Comparison of ENCODE assay signal across 18 mouse cellular contexts in the genomic region with DNA sequence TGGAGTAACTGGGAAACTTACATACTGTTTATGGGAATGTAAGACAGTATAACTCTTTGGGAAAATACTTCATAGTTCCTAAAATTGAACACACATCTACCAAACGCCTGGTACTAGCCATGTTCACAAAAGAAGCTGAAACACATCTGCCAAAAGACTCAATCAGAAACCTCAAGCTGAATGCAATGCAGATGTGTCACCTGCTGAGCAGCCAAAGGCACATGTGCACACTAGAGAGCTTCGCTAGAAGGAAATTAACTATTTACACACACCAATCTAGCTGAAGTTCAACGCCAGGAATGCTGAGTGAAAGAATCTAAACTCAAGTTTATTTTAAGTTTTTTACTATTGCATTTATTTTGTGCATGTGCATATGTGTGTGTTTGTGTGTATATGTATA. TPM values are rescaled to one million over a fixed set of nuclear protein-coding genes. Genes with fewer than 3 reads are reported as not detected.
"Had no signal": no experiment of that assay in that cellular context is flagged by ENCODE, and none has a peak within 500 bp of the region (broad histone marks: within the 10 kb centered on the region; RNA-seq: fewer than 3 reads in every experiment).

No protein-coding gene starts in this region.

- H3K27ac ChIP-seq: limb, embryonic 13.5 days; liver, embryonic 15.5 days; midbrain, embryonic 10.5 days; neural tube, embryonic 12.5 days had no signal

- H3K36me3 ChIP-seq: limb, embryonic 13.5 days; liver, embryonic 15.5 days; midbrain, embryonic 10.5 days; neural tube, embryonic 12.5 days had no signal

- DNase-seq: kidney, adult 8-10 months; kidney, postnatal 25 days; lung, adult 2 months; lung, postnatal 36 days; midbrain, embryonic 14.5 days; retina, postnatal 1 day; right cerebral cortex, postnatal 4 days; spleen, adult 18-20 months had no signal

- H3K4me3 ChIP-seq: limb, embryonic 13.5 days; liver, embryonic 15.5 days; midbrain, embryonic 10.5 days; neural tube, embryonic 12.5 days had no signal

- H3K27me3 ChIP-seq: limb, embryonic 13.5 days; liver, embryonic 15.5 days; neural tube, embryonic 12.5 days had no signal

- H3K4me1 ChIP-seq: limb, embryonic 13.5 days; liver, embryonic 15.5 days; neural tube, embryonic 12.5 days had no signal

RNA-seq across cellular contexts. Expression of a gene that starts 44.0 kb away (rescaled TPM):
- total RNA-seq: megakaryocyte progenitor cell, adult 5-6 weeks; monocyte, adult 5-6 weeks had no signal
- polyA plus RNA-seq: kidney, embryonic 16.5 days; limb, embryonic 13.5 days; liver, embryonic 11.5 days; liver, embryonic 15.5 days; lung, adult 2 months; lung, postnatal 0 days; midbrain, embryonic 14.5 days; stomach, embryonic 14.5 days had no signal
